Mouse (Mus musculus): ENCODE data around the gene Dmrtc2.
"Not testable (repeated sequence)": the region's sequence is repeated elsewhere in the genome, so short reads cannot be mapped to it uniquely, and the experiment has no call there.

Dmrtc2 gene

DNA sequence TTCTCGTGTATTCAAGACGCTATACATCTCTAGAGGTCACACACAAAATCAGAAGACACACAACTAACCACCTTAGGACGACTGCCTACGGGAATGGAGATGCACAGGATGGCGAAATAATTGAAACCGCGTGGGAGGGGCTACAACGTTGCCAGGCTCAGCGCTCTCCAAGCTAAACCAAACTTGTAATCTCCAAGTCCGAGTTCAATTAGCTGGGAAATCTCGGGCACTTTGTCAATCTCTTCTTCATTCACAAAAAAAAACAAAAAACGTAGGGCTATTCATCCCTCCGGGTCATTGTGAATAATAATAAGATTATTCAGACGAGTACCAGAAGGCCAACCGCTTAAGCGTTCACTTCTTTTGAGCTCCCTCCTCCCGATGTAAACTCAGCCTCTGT, 777 bp upstream of the Dmrtc2 start:
- DNase-seq (ENCODE audit: low spot score), result no peak

DNA sequence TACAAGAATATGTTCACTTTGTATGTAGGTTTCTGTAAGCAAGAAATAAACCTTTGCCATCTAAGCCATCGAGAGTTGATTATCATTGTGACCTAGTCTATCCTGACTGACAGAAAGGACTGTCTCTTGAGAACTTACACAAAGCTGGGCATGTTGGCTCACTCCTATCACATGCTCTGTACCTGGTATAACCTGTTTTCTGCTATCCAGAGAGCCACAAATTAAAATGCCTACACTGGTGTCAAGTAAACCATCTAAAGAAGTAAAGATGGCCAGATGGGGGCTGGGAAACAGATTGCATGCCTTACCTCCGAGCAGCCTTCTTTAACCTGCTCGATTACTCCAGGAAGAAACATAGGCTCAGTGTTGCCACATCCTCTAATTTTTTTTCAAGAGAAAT, 7.7 kb downstream of the Dmrtc2 start:
- no peak for DNase-seq (ENCODE audit: low spot score)

DNA sequence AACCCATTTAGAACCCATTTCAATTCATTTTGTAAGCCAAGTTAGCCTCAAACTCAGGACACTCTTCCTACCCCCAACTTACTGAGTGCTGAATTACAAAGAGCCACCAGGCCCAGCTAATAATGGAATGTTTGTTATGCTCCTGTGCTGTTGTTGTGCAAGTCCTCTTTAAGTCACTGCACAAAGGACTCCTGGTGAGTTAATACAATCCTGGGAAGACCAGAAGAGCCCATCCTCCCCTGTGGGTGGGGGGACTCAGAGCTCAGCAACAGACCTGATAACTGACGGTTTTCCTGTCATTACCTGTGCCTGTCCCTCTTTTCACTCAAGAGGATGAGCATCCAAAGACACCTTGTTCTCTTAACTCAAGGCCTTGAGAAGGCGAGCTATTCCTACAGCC, 9.8 kb downstream of the Dmrtc2 start:
- DNase-seq (ENCODE audit: low spot score), result no peak

DNA sequence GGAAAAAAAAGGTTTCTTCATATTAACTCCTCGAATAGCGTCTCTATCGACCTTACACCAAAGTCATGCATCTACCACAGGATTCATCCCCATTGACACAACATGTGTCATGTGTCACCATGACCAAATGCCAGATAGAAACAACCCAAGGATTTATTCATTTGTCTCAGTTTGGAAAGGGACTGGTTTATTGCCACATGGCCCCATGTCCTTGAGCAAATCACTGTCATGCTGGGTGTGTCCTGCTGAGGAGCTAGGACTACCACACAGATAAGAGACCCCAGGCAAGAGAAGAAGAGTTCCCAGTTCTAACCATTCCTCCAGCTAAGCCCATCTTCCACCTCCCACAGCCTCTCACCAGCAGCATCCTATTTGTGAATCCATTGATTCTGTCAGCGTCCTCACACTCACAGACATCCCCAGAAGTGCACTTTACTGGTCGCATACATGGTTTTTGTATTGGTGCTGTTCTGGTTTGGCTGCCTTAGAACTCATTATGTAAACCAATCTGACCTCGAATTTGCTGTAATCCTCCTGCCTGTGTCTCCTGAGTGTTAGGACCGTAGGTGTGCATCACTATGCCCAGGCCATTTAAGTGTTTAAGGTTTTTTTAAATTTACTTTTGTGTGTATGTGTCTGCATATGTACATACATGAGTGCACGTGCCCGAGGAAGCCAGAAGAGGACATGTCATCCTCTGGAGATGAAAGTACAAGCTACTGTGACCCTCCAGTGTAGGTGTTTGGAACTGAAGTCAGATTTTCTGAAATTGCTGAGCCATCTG, 12.8 kb downstream of the Dmrtc2 start:
- no peak for DNase-seq (ENCODE audit: low spot score)

DNA sequence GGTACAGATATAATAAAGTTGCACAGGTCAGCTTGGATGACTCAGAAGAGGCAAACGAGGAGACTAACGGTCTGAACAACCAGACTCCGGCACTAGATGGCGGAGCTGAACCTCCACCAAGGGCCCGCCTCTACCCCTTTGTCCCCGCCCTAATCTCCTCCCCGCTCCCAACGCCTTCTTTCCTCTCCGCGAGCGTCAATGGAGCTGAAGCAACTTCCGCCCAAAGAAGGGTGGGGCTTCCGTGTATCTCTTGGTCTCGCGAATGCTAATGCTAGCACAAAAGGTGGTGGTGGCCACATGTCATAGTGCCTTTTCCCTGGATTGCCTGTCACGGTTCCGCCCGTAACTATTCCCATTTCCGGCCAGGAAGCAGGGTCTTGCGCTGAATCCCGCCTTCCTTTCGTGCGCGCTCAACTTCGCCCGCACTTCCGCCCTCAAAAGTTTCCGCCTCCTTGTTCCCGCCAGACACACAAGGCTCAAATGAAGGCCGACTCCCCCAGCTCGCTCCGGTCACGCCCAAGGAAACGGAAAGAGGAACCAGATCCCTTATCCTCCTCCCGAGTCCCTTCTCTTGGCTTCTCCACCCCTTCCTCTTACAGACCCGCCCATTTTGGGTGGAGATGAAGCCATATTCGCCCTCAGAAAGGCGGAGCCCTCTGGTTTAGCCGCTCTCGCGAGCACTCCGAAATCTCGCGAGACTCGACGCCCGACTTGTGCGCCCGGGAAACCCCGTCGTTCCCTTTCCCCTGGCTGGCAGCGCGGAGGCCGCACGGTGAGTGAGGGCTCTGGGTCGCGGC, 14.2 kb downstream of the Dmrtc2 start, which contains the start of gene Rps19:
TSS of gene Rps19 (plus strand) at position 476 of the 797 bp plus-strand sequence.
- DNase-seq (ENCODE audit: low spot score), result peak; percentile 97

DNA sequence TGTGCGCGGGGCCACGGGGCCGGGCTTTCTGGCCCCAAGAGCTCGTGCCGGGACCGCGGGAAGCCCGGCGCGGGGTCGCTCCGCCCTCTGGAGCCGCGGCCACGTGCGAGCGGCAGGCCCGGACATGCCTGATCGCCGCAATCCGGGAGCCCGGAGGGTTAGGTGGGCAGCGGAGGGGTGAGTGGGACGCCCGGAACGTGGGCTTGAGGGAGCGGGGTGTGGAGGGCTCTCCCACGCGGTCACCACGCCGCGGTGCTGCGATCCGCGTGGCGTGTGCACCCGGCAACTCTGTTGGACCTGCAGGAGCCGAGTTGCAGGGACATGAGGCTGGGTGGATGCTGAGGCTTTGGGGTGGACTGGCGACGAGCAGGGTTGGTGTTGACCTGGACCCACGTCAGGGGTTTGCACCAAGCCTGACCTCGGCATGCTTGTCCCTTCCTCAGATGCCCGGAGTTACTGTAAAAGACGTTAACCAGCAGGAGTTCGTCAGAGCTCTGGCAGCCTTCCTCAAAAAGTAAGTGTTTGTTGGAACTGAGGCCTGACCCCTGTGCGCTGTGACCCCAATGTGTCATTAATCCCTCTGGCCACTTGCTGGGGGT, 14.9 kb downstream of the Dmrtc2 start:
- DNase-seq (ENCODE audit: low spot score), result no peak

DNA sequence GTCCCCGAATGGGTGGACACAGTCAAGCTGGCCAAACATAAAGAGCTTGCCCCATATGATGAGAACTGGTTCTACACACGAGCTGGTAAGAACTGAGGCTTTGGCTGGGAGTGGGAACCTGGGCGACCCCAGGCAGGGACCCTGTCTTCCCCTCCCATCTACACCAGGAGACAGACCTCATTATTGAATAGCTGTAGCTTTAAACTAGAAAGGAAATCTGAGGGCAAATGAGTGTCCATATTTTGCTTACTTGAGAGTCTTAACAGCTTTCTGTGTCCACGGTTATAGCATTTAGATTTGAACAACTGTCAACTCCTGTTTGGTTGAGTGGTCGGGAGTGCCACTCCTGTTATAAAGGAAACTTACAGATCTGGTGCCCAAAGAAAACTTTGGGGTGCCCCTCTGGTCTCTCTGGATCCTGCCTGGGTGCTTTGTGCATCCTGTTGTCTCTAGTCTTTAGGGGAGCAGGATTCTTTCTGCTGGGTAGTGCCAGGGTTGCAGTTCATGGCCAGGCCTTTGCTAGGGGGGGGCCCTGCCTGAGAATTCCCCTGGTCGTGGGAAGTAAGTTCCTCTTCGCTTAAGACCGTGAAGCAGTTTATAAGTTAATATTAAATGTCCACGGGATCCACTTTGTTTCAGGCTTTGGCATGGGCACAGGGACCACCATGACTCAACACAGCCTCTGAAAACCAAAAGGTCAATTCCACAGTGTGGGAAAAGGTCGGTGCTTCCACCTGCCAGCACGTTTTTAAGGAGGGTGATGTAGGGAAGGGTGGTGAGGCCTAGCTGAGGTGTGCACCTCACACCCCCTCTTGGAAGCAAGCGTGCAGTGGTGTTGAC, 15.8 kb downstream of the Dmrtc2 start:
- DNase-seq (ENCODE audit: low spot score), result no peak

DNA sequence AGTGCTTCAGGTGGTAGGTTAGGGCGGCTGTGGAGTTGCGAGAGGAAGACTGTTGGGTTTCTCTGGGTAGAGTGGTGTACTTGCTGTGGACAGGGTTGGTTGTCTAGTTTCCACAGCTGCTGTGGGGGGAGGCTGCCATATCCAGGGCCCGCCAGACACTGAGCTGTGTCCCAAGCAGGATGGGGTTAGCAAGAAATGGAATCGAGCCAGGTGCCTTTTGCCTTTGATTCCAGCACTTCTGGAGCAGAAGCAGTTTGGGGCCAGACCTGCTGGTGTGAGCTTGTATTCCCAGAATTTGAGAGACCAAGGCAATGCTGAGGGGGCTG, 16.4 kb downstream of the Dmrtc2 start:
- no peak for DNase-seq (ENCODE audit: low spot score)

DNA sequence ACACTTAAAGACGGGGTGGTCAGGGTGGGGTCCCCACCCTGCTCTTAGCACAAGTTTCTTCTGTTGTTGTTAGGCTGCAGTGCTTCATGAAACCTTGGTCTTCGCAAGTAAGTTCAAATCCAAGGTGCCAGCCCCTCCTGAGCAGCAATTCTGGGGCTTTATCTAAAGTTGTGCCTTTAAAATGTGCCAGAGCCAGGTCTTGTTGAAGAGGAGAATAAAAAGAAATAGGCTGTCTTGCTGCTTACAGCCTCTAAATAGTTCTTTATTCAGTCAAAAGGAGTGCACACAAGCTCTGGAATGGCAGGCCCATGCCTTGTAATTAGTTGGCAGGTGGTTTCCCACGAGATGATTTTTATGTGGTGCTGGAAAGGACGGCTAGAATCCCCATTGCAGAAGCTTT, 17.2 kb downstream of the Dmrtc2 start:
- DNase-seq (ENCODE audit: low spot score), result no peak

DNA sequence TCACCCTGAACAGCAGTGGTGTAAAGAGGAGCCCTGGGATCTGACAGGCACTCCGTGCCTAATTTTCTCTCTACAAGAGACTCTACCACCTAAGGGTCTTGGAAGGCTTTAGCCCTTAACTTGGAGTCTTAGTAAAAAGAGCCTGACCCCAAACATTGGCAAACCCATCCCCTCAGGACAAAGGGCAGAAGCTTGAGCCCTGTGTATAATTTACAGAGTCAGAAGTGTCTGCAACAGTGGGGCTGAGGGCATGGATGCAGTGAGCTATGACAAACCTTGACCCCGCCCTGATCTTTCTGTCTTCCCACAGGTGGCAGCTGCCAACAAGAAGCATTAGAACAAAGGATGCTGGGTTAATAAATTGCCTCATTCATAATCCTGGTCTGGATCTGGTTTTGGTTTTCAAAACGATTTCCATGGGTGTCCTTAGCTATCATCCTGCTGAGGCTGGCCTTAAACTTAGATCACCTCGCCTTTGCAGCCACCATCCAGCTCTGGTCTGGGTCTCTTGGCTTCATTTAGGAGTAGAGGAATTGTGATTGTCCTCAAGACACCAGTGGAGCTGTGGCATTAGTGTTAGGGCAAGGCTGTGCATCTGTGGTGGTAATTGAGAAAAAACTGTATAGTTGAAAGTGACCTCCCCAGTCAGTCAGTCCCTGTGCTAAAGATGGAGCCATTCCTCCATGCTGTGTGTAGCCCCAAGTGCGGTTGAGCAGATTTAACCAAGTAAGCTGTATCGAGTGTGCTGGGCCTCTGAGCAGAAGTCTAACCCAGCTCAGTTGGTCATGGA, 19.8 kb downstream of the Dmrtc2 start:
- no peak for DNase-seq (ENCODE audit: low spot score)

DNA sequence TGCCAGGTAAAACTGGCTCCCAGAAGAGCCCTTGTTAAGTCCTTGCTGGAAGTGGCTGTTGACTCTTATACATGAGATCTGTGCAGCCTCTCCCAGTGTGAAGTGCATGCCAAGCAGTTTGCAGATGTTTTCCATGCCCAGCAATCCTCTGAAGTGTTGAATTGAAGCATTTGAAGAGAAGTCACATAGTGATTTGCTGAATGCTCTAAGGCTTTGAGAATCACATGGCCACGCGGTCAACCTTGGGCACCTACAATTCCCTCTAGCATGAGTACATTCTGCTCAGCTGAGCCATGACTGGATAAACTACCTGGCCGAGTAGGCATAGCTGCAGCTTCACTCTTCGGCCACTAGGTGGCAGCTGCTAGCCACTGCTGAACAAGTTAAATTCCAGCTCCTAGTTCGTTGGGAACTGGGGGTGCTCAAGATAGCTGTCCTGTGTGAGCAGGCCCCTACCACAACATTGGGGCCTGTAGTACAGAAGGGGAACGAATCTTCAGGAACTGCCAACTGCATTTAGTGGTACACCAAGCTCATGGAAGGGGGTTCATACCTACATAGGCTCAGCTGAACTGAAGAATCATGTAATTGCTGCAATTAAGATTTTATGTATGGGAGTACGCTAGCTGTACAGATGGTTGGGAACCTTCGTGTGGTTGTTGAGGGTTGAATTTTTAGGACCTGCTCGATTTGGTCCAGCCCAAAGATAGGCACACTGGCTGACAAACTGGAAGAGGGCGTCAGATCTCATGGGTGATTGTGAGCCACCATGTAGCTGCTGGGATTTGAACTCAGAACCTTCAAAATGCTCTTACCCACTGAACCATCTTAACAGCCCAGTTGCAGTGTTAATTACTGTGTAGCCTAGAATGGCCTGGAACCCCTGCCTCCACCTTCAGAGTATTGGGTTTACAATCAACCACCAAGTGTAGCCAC, 20.7 kb downstream of the Dmrtc2 start:
- DNase-seq (ENCODE audit: low spot score), result peak; percentile 66

DNA sequence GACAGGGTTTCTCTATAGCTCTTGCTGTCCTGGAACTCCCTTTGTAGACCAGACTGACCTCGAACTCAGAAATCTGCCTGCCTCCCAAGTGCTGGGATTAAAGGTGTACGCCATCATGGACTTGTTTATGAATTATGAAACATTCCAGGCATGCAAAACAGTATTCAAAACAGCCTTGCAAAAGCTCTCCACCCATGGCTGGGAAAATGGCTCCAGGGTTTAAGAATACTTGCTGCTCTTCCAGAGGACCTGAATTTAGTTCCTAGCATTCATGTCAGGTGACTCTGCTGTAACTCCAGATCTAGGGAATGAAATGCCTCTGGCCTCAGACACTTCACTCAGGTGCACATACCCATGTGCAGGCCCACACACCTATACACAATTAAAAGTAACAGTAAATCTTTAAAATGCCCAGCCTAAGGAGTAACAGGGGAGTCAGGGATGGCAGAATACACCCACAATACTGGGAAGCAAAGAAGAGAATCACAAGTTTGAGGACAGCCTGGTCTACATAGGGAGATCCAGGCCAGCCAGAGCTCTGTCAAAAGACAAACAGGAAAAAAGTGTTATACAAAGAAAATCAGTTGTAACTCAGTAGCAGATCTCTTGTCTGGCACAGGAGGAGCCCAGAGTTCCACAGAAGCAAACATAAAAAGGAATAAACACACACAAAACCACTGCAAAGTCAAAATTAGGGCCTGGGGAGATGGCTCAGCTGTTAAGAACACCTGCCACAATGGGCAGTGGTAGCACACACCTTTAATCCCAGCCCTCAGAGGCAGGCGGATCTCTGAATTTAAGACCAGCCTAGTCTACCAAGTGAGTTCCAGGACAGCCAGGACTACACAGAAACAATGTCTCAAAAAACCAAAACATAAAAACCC, 21.6 kb downstream of the Dmrtc2 start:
- DNase-seq (ENCODE audit: low spot score), result no peak

DNA sequence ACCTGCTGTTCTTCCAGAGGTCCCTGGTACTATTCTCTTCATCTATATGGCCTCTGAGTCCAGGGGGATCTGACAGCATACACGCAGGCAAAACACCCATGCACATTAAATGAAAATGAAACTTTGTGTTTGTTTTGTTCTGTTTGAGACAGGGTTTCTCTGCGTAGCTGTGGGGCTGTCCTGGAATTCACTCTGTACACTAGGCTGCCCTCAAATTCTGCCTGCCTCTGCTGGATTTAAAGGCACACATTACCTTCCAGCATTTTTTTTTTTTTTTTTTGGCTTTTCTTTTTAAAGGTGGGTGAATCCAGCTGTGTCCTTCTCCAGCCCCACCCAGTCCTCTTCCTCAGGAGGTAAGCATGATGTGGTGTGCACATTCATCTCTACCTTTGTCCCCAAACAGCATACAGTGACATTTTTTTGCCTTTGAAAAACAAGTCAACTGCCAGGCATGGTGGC, 22.3 kb downstream of the Dmrtc2 start:
- DNase-seq (ENCODE audit: low spot score), result no peak

DNA sequence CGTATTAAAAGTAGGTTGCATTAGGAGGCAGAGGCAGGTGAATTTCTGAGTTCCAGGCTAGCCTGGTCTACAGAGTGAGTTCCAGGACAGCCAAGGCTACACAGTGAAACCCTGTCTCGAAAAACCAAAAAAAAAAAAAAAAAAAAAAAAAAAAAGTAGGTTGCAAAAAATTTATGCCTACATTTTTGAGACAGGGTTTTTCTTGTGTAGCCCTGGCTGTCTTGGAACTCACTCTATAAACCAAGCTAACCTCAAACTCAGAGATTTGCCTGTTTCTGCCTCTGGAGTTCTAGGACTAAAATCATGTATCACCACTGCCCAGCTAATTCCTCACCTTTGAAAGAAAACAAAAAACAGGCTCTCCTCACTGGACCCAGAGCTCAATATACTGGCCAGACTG, 25.9 kb downstream of the Dmrtc2 start:
- not testable (repeated sequence) for DNase-seq (ENCODE audit: low spot score)

DNA sequence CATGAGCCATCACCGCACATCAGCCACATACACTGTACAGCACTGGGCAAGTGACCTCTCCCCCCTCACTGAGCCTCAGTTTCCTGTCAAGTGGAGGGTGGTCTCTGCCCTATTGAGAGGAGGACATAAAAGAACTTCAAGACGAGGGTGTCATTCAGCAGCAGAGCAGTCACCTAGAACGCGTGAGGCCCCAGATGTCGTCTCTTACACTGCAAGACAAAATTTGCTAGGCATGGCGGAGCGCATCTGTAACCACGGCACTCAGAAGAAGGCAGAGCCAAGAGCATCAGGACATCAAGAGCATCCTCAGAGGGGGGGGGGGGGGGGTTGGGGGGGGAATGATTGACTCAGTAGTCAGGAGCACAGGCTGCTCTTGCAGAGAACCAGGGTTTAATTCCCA, 26.4 kb downstream of the Dmrtc2 start:
- DNase-seq (ENCODE audit: low spot score), result no peak

DNA sequence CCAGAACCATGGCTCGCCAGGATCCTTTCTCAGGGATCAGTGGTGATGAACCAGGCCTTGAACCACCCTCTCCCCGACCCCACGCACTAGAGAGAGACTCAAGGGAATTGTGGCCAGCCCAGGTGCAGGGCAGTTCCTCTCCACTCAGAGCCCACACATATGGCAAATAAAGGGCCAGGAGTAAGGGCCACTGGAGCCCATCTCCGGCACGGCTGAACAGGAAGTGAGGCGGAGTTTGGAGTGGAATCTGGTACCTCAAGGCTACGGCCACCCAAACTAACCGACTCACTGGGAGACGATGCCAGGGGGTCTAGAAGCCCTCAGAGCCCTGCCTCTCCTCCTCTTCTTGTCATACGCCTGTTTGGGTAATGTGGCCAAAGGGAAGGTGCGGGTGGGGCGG, 27.4 kb downstream of the Dmrtc2 start, which contains the start of gene Cd79a:
TSS of gene Cd79a (plus strand) at position 158 of the 400 bp plus-strand sequence.
- DNase-seq (ENCODE audit: low spot score), result no peak

DNA sequence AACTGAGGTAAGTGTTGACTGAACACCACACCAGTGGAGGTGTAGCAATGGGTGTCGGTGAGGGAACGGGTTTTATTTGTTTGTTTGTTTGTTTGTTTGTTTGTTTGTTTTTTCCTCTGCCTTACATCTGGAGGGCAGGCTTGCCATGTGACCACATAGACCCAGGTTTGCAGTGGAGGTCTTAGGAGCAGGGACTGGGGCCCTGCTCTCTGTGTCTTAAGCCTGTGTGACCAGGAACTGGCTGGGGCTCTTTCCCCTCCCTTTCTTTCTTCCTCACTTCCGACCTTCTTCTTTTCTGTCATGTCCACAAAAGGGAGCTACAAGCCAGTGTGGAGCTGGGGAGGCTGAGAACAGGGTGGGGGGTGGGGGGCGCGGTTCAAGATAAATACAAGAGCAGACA, 28.1 kb downstream of the Dmrtc2 start:
- no peak for DNase-seq (ENCODE audit: low spot score)

DNA sequence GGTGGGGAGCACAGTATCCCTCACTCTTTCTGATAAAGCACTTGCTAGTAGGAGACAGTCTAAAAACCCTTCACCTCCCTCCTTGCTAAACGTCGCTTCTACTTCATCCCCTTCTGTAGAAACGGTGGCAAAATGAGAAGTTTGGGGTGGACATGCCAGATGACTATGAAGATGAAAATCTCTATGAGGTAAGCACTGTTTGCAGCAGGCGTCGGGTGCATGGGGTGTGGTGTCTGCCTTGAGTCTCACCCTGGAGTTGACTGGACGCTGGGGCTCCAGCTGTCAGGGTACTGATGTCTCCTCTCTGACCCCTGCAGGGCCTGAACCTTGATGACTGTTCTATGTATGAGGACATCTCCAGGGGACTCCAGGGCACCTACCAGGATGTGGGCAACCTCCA, 31.3 kb downstream of the Dmrtc2 start:
- DNase-seq (ENCODE audit: low spot score), result no peak

DNA sequence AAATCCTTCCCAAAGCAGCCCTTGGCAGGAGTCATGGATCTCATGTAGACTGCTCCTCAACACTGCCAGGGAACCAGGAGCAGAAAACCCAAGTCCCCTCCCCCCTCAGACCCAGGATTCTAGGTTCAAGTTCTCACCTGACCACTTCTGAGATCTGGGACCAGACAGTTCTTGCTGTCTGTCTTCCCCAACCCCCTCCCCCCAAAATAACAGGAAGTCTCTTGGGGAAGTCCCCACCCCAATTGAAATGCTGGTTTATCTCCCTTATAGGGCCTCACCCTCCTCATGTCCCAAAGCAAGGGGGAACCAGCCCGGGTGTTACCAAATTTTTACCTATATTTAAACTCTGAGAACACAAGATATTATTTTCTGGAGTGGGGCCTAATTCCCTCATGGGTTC, 32.0 kb downstream of the Dmrtc2 start:
- DNase-seq (ENCODE audit: low spot score), result no peak
